Mouse (Mus musculus) gastrocnemius, adult 8-10 months (tissue): ENCODE data around the gene Gdf9. TPM values are rescaled to one million over a fixed set of nuclear protein-coding genes. Genes with fewer than 3 reads are reported as not detected.
A peak's percentile ranks its signal among the peaks of the same experiment; 100 is the strongest.
"Not testable (repeated sequence)": the region's sequence is repeated elsewhere in the genome, so short reads cannot be mapped to it uniquely, and the experiment has no call there.

Experiments
- DNase-seq, 2 experiments: peaks; one replicate each; pipeline ENCODE4 v3.0.0; 2022; ENCODE audit warnings: low spot score in 2 of 2
- total RNA-seq, 4 experiments: library from RNA; stranded (reverse); gene quantifications; 2 replicates each; pipeline ENCODE4 v1.2.4; 2022

The Gdf9 gene
- total RNA-seq, result under 1 TPM; 0.27 to 0.56 (median 0.28) TPM

GRCm38 (mm10) chr11:53430670-53431346 lies at the start of gene Gdf9, which contains the start of gene Uqcrq:
Gene Gdf9 (plus strand): TSS chr11:53431023.
Gene Uqcrq (minus strand): TSS chr11:53430831.
- DNase-seq, result peak; percentile 100

GRCm38 (mm10) chr11:53383758-53384428 lies 46.9 kb upstream of the Gdf9 start:
- no peak for DNase-seq

- DNase-seq, result no peak
Measured at GRCm38 (mm10) chr11:53393856-53394255, 37.0 kb upstream of the Gdf9 start.

GRCm38 (mm10) chr11:53403638-53404037 lies 27.2 kb upstream of the Gdf9 start:
- no peak for DNase-seq

- DNase-seq, result no peak
Measured at GRCm38 (mm10) chr11:53411738-53412137, 19.1 kb upstream of the Gdf9 start.

GRCm38 (mm10) chr11:53413871-53414270 lies 17.0 kb upstream of the Gdf9 start:
- no peak for DNase-seq

- no peak for DNase-seq
Measured at GRCm38 (mm10) chr11:53418048-53418447, 12.8 kb upstream of the Gdf9 start.

GRCm38 (mm10) chr11:53423036-53423435 lies 7.8 kb upstream of the Gdf9 start, which contains the start of gene Leap2:
Gene Leap2 (minus strand): TSS chr11:53423170.
- DNase-seq, result no peak

GRCm38 (mm10) chr11:53424826-53425225 lies 6.0 kb upstream of the Gdf9 start:
- DNase-seq, result no peak

GRCm38 (mm10) chr11:53425251-53425650 lies 5.6 kb upstream of the Gdf9 start:
- no peak for DNase-seq

- no peak for DNase-seq
Measured at GRCm38 (mm10) chr11:53425711-53426255, 5.0 kb upstream of the Gdf9 start.

- not testable (repeated sequence) for DNase-seq
Measured at GRCm38 (mm10) chr11:53426914-53427313, 3.9 kb upstream of the Gdf9 start.

- no peak for DNase-seq
Measured at GRCm38 (mm10) chr11:53427993-53428715, 2.7 kb upstream of the Gdf9 start.

- DNase-seq, result no peak
Measured at GRCm38 (mm10) chr11:53428716-53429057, 2.1 kb upstream of the Gdf9 start.

- no peak for DNase-seq
Measured at GRCm38 (mm10) chr11:53429182-53429581, 1.6 kb upstream of the Gdf9 start.

GRCm38 (mm10) chr11:53430300-53430669 lies 538 bp upstream of the Gdf9 start:
- DNase-seq, result peak in 1 of 2 experiments; percentile 31

GRCm38 (mm10) chr11:53431347-53432056 lies 679 bp downstream of the Gdf9 start:
- DNase-seq, result no peak

- DNase-seq, result no peak
Measured at GRCm38 (mm10) chr11:53433057-53433456, 2.2 kb downstream of the Gdf9 start.

- DNase-seq, result no peak
Measured at GRCm38 (mm10) chr11:53435504-53435903, 4.7 kb downstream of the Gdf9 start.

GRCm38 (mm10) chr11:53436338-53436737 lies 5.5 kb downstream of the Gdf9 start:
- no peak for DNase-seq

- DNase-seq, result no peak
Measured at GRCm38 (mm10) chr11:53441921-53442320, 11.1 kb downstream of the Gdf9 start.
